Mouse (Mus musculus) C2C12 (cell line): ENCODE measurements around the gene Npas2.

Experiments
- CEBPB ChIP-seq: IDR thresholded peaks from one replicate; pipeline ENCODE4 v1.6.1; 2011; ENCODE audit warnings: low read depth, mild to moderate bottlenecking, control low read depth, moderate library complexity
- CTCF ChIP-seq: IDR thresholded peaks from one replicate; pipeline ENCODE4 v1.5.1; 2011; ENCODE audit not compliant: control insufficient read depth, insufficient read depth, insufficient read length
- FOSL1 ChIP-seq: IDR thresholded peaks from one replicate; pipeline ENCODE4 v1.8.0; 2011; ENCODE audit warnings: mild to moderate bottlenecking, low read length; ENCODE audit not compliant: poor library complexity, insufficient read depth, severe bottlenecking
- MAX ChIP-seq: IDR thresholded peaks from one replicate; pipeline ENCODE4 v1.6.1; 2011; ENCODE audit warnings: mild to moderate bottlenecking, control low read depth
- MYOD1 ChIP-seq: IDR thresholded peaks from one replicate; pipeline ENCODE4 v1.6.1; 2011; ENCODE audit warnings: low read depth; ENCODE audit not compliant: control insufficient read depth, insufficient read length
- MYOG ChIP-seq: IDR thresholded peaks from one replicate; pipeline ENCODE4 v1.6.1; 2011; ENCODE audit not compliant: control insufficient read depth, insufficient read length; ENCODE audit errors: extremely low read depth
- USF1 ChIP-seq: IDR thresholded peaks from one replicate; pipeline ENCODE4 v1.6.1; 2011; ENCODE audit warnings: low read depth, mild to moderate bottlenecking, control low read depth, moderate library complexity

DNA sequence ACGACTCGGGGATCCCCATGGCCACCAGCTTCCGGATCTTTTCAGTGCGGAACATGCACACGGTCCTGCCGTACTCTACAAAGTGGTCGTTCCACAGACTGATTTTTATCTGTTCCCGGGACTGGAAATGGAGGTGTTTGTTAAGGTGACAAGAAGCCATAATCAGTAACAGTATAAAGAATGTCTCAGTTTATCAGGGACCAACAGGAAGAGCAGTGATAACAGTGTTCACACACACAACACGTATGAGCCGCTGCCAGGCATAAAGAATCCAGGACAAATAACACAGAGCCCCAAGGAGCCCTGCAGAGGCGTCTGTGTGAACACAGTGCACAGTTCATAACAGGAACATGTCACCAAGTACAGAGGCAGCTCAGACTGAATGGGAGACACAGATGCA, 195.8 kb downstream of the Npas2 start:
- TF ChIP-seq CTCF (no peak), USF1 (no peak), MYOD1 (no peak), FOSL1 (no peak), CEBPB (no peak), MAX (no peak), MYOG (no peak)
